Mouse (Mus musculus) stomach, embryonic 16.5 days (tissue): ENCODE measurements around the gene Pcbp3. TPM values are rescaled to one million over a fixed set of nuclear protein-coding genes. Genes with fewer than 3 reads are reported as not detected.
A peak's percentile ranks its signal among the peaks of the same experiment; 100 is the strongest.

Experiments used
- ATAC-seq: fragments of 200-750 bp; cut with Nextera tagmentation; 2 replicates; pipeline ENCODE4 v1.8.0; 2017; ENCODE audit warnings: moderate number of reproducible peaks, moderate TSS enrichment; ENCODE audit not compliant: insufficient read depth, low FRiP score
- H3K27ac ChIP-seq: fragments of 300-500 bp; sonication (generic); 2 replicates; pipeline ENCODE4 v1.5.1; 2014; ENCODE audit warnings: low read length
- H3K27me3 ChIP-seq: fragments of 300-500 bp; sonication (generic); 2 replicates; pipeline ENCODE4 v1.6.1; 2014; ENCODE audit warnings: low read length, control low read depth, mixed read lengths; ENCODE audit not compliant: control insufficient read depth, insufficient read depth
- H3K36me3 ChIP-seq: fragments of 300-500 bp; sonication (generic); 2 replicates; pipeline ENCODE4 v1.6.1; 2014; ENCODE audit warnings: low read length; ENCODE audit not compliant: control insufficient read depth, insufficient read depth
- H3K4me1 ChIP-seq: fragments of 300-500 bp; sonication (generic); 2 replicates; pipeline ENCODE4 v1.6.1; 2014; ENCODE audit warnings: low read length, control low read depth, mixed read lengths; ENCODE audit not compliant: control insufficient read depth, insufficient read depth
- H3K4me2 ChIP-seq: fragments of 300-500 bp; sonication (generic); 2 replicates; pipeline ENCODE4 v1.6.1; 2014; ENCODE audit warnings: low read depth, low read length, mixed read lengths
- H3K4me3 ChIP-seq: fragments of 300-500 bp; sonication (generic); replicated peaks from 2 replicates; pipeline ENCODE4 v1.5.1; 2014; ENCODE audit warnings: mild to moderate bottlenecking, low read length
- H3K9ac ChIP-seq: fragments of 300-500 bp; sonication (generic); 2 replicates; pipeline ENCODE4 v1.6.1; 2014; ENCODE audit warnings: low read length
- H3K9me3 ChIP-seq: fragments of 300-500 bp; sonication (generic); replicated peaks from 2 replicates; pipeline ENCODE4 v1.6.1; 2016; ENCODE audit warnings: low read length, control low read depth; ENCODE audit not compliant: control insufficient read depth
- WGBS: fragments of 180-500 bp; shearing (Covaris S2); extraction: QIAGEN DNeasy Blood & Tissue Kit; methylation state at CpG from one replicate; pipeline ENCODE4 v1.1.7; 2014; 5-methylcytosine and 5-hydroxymethylcytosine counted together
- polyA plus RNA-seq: library from polyadenylated mRNA; unstranded; fragments of >200 nt; fragmentation: Nextera tagmentation; extraction: Ambion mirVana; gene quantifications from 2 replicates; pipeline ENCODE4 v1.2.1, GENCODE M21; 2015

Pcbp3 gene
- polyA plus RNA-seq, 1 experiment from 2014 or later: 41.8 TPM

DNA sequence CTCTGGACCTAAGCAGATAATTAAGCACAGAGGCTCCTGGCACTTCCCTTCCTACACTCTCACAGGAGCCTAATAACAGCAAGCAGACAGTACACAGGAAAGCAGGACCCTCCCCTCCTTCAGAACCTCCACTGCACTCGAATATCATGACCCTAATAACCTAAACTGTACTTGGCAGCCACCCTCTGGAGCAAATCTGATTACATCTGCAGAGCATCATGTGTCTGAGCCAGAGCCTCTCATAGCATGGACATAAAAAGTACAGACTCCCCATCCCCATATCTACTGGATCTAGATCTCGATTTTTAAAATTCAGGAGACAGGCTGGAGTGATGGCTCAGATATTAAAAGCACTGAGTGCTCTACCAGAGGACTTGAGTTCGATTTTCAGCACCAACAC is 58.0 kb downstream of the Pcbp3 start:
- Histone ChIP-seq H3K4me2 (no peak overlapping the region), H3K36me3 (no peaks in the 10 kb centered on the region), H3K9ac (no peak overlapping the region), H3K27me3 (no peaks in the 10 kb centered on the region), H3K9me3 (no peaks in the 10 kb centered on the region), H3K4me1 (peaks cover 35% of the 10 kb centered on the region), H3K27ac (peak overlapping the region; percentile 60), H3K4me3 (no peak overlapping the region)
- WGBS: 49% methylated on average over 3 of the region's 3 CpGs
- peak; percentile 29; the same call in 1 of the 2 replicates for ATAC-seq

GRCm38 (mm10) chr10:76903099-76903498 is 58.6 kb downstream of the Pcbp3 start:
- 40% methylated on average over 3 of the region's 3 CpGs for WGBS
- no peak overlapping the region for H3K9ac ChIP-seq
- peak overlapping the region; percentile 60 for H3K27ac ChIP-seq
- H3K27me3 ChIP-seq: no peaks in the 10 kb centered on the region
- H3K36me3 ChIP-seq: no peaks in the 10 kb centered on the region
- no peak overlapping the region for H3K4me3 ChIP-seq
- H3K4me2 ChIP-seq: no peak overlapping the region
- peak; percentile 59; the same call in 1 of the 2 replicates for ATAC-seq
- no peaks in the 10 kb centered on the region for H3K9me3 ChIP-seq
- H3K4me1 ChIP-seq: peaks cover 35% of the 10 kb centered on the region

DNA sequence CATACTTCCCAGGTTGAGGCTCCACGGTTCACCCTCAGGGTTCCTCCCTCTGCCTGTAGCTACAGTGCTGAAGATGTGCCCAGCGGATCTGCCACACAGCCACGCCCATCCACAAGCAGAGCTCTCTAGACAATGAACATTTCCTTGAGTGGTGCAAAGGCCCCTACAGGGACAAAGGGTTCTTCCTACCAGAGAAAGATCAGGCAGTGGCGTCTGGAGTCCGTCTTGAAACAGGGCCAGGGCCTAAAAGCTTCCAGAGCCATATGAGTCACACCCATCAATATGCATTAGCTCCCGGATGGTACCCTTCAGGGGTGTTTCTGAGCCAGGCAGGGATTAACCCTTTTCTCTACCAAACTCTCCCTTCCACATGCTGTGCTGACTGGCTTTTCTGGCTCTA is 59.1 kb downstream of the Pcbp3 start:
- Histone ChIP-seq H3K27me3 (no peaks in the 10 kb centered on the region), H3K4me2 (0 out of 2 replicates have a peak overlapping the region, but pooled peaks have one; percentile 8), H3K4me3 (no peak overlapping the region), H3K9ac (no peak overlapping the region), H3K9me3 (no peaks in the 10 kb centered on the region), H3K36me3 (no peaks in the 10 kb centered on the region), H3K27ac (peak overlapping the region; percentile 60), H3K4me1 (peaks cover 35% of the 10 kb centered on the region)
- 17% methylated on average over 6 of the region's 6 CpGs for WGBS
- ATAC-seq: peak; percentile 81

DNA sequence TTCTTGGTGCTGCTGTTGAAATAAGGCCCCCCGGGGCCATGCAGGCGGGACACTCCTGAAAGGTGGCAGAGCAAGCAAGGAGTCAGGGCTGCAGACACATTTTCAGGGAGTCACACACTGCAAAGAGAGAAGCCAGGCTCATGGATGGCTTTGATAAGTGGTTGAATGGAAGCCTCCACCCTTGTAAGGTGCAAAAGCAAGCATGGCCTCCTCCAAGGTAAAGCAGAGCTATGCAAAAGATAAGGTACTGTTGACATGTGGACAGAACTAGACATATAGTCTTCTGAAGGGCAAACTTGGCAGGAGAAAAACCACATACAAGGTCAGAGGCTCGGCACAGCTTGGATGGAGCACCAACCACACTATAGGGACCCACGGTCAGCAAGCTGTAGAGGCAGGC is 63.3 kb downstream of the Pcbp3 start:
- Histone ChIP-seq H3K9me3 (no peaks in the 10 kb centered on the region), H3K4me2 (no peak overlapping the region), H3K36me3 (no peaks in the 10 kb centered on the region), H3K4me3 (no peak overlapping the region), H3K27ac (no peak overlapping the region), H3K4me1 (peaks cover 13% of the 10 kb centered on the region), H3K27me3 (no peaks in the 10 kb centered on the region), H3K9ac (no peak overlapping the region)
- WGBS: 81% methylated on average over 4 of the region's 4 CpGs
- ATAC-seq: no peak

DNA sequence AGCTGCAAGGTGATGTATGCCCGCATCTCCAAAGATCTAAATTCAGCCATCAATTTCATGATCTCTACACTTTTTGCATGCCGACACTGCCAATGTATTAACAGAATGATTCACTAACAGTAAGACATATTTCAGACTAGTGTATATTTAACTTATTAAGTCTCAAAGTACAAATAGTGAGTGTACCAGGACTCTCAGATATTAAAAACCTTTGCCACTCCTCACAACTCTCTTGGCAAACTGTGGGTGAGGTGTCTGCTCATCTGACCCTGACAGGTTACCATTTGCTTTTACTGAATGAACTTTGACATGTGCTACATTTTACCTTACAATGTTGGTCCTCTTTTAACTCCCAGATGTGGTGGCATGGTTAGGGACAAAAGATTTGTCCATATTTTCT is 70.2 kb downstream of the Pcbp3 start:
- H3K4me1 ChIP-seq: no peaks in the 10 kb centered on the region
- H3K4me3 ChIP-seq: no peak overlapping the region
- no peaks in the 10 kb centered on the region for H3K9me3 ChIP-seq
- H3K9ac ChIP-seq: no peak overlapping the region
- H3K36me3 ChIP-seq: no peaks in the 10 kb centered on the region
- H3K27ac ChIP-seq: no peak overlapping the region
- no peak overlapping the region for H3K4me2 ChIP-seq
- H3K27me3 ChIP-seq: no peaks in the 10 kb centered on the region
- ATAC-seq: no peak
- WGBS: 96% methylated on average over 2 of the region's 2 CpGs

GRCm38 (mm10) chr10:76883442-76884244 is 78.0 kb downstream of the Pcbp3 start:
- H3K27me3 ChIP-seq: no peaks in the 10 kb centered on the region
- H3K36me3 ChIP-seq: no peaks in the 10 kb centered on the region
- WGBS: 82% methylated on average over 3 of the region's 3 CpGs
- H3K4me3 ChIP-seq: no peak overlapping the region
- H3K27ac ChIP-seq: no peak overlapping the region
- ATAC-seq: no peak
- no peaks in the 10 kb centered on the region for H3K9me3 ChIP-seq
- no peak overlapping the region for H3K9ac ChIP-seq
- H3K4me2 ChIP-seq: no peak overlapping the region
- no peaks in the 10 kb centered on the region for H3K4me1 ChIP-seq

DNA sequence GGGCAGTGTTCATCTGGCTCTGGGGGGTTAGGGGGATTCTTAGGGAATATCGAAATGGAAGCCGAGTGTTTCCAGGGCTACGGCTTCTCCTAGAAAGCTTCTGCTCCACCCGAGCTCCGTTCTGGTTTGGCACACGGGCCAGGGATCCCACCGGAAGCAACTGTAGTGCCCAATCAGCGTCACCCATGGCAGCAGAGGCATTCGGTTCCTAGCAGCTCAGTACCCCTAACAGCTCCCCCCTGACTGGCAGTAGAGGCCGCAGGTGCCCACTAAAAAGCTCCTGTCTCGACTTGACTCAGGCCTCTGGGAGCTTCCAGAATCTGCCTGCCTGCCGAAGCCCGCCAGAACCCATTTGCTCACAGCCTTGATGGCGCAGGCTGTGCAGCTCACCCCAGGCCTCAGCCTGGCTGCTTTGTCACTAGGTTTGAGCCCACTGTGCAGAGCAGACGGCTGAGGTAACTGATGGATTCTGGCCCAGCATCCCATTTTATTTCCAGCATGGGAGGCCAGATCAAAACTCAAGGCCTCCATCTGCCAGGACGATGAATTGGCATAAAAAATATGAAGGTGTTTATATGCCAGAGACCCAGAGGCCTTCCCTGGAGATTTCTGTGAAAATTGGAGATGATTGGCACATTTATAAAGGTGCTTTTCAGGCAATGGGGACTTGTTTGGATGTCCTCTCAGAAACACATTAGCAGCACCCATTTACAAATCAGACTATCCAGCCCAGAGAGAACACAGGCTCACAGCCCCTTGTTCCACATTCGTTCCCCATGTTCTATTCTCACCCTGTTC is 78.8 kb downstream of the Pcbp3 start:
- no peaks in the 10 kb centered on the region for H3K27me3 ChIP-seq
- no peak overlapping the region; the same call in 1 of the 2 replicates for H3K9ac ChIP-seq
- no peak overlapping the region for H3K27ac ChIP-seq
- H3K4me1 ChIP-seq: no peaks in the 10 kb centered on the region
- ATAC-seq: no peak
- 76% methylated on average over 17 of the region's 17 CpGs for WGBS
- no peaks in the 10 kb centered on the region for H3K36me3 ChIP-seq
- no peak overlapping the region for H3K4me3 ChIP-seq
- no peak overlapping the region for H3K4me2 ChIP-seq
- H3K9me3 ChIP-seq: no peaks in the 10 kb centered on the region

GRCm38 (mm10) chr10:76881900-76882299 is 79.8 kb downstream of the Pcbp3 start:
- no peaks in the 10 kb centered on the region for H3K27me3 ChIP-seq
- no peaks in the 10 kb centered on the region for H3K4me1 ChIP-seq
- H3K4me2 ChIP-seq: no peak overlapping the region
- no peak overlapping the region for H3K4me3 ChIP-seq
- H3K36me3 ChIP-seq: no peaks in the 10 kb centered on the region
- H3K27ac ChIP-seq: no peak overlapping the region
- no peak overlapping the region for H3K9ac ChIP-seq
- no peaks in the 10 kb centered on the region for H3K9me3 ChIP-seq
- ATAC-seq: no peak
- WGBS: 61% methylated on average over 5 of the region's 5 CpGs

DNA sequence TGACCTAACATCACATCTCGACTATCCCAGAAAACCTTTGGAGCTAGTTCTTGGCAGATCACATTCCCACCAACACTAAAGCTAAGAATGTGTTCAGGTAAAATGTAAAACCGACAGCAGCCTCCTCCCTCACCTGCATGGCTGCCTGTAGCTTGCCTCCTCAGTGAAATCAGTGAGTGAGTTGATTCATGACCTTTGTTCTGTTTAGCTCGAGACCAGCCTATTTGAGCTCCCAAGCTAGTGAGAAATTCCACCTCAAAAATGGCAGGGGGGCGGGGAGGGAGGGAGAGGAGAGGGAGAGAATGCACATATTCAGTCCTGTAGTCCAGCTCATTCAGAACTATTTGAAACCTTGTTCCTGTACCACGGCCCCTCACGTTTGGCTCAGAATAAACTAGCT is 86.4 kb downstream of the Pcbp3 start:
- no peak overlapping the region for H3K9ac ChIP-seq
- H3K27ac ChIP-seq: no peak overlapping the region
- no peak overlapping the region for H3K4me3 ChIP-seq
- ATAC-seq: no peak
- no peak overlapping the region for H3K4me2 ChIP-seq
- 0 out of 2 replicates have a peak, but pooled peaks cover 8% of the 10 kb centered on the region for H3K4me1 ChIP-seq
- no peaks in the 10 kb centered on the region for H3K27me3 ChIP-seq
- H3K9me3 ChIP-seq: no peaks in the 10 kb centered on the region
- 53% methylated on average over 6 of the region's 6 CpGs for WGBS
- no peaks in the 10 kb centered on the region for H3K36me3 ChIP-seq
